Mouse (Mus musculus) fat pad, adult 2 months (tissue): ENCODE data around the gene Samd8.

ENCODE experiments used
- DNase-seq: peaks from one replicate; pipeline ENCODE4 v3.0.0-alpha.2; 2011; ENCODE audit warnings: low read depth, low spot score; ENCODE audit errors: extremely low read depth

Gene Samd8

GRCm38 (mm10) chr14:21750008-21750880 lies at the start of gene Samd8:
Samd8 (plus strand) TSS chr14:21750531.
- DNase-seq: no peak

DNA sequence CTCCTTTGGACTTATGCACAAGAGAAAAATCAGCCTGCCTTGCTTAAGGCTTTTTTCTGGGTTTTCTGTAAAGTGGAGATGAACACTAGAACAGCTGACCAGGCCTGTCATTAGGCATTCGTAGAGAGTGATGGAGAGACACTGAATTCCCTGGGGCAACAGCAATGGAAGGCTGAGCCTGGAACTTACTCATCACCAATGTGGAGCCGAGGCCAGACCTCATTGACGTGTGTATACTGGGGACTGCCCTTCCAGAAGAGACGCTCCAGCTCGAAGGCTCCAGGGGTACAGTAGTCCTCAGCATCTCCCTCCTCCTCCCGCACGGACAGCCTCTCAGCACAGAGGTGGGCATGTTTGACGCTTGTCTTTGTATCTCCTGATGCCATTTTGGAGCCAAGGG lies 47.6 kb upstream of the Samd8 start:
- no peak for DNase-seq

GRCm38 (mm10) chr14:21703255-21703654 lies 47.1 kb upstream of the Samd8 start:
- no peak for DNase-seq

DNA sequence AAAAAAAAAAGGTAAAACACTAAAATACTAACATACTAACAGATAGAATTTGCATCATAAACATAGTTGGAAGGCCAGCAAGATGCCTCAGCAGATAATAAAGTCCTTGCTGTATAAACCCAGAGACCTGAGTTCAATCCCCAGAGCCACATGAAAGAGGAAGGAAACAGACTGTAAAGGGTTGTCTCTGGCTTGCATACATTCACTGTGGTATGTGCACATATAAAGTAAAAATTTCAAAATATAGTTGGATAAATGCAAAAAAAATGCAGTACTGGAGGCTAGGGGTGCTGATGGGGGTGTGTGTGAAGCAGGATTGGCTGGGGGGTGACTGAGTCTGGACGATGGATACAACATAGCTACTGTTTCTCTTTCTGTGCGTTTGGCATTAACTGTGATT lies 44.9 kb upstream of the Samd8 start:
- no peak for DNase-seq

- no peak for DNase-seq
Measured at GRCm38 (mm10) chr14:21706759-21707571, 43.4 kb upstream of the Samd8 start.

GRCm38 (mm10) chr14:21709545-21709944 lies 40.8 kb upstream of the Samd8 start:
- DNase-seq: no peak

GRCm38 (mm10) chr14:21711231-21711630 lies 39.1 kb upstream of the Samd8 start:
- no peak for DNase-seq

DNA sequence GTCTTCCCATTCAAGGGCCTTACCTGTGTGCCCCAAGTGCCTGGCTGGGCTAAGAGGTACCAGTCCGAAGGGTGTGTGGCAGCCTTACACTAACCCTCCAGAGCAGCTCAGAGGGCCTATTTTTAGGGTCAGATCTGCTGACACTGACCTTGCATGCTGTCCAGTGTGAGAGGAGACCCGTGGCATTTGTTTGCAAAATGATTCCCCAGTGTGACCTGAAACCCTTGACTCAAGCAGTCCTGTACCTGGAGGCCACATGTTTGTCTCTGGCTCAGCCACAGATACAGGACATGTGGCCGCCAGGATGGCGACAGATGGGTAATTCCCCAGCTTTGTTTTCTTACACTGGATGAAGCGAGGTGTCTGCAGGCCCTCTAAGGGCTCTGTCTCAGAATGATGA lies 35.8 kb upstream of the Samd8 start, which contains the start of gene Dupd1:
Dupd1 (minus strand) TSS at position 91 of the 400 bp plus-strand sequence.
- DNase-seq: no peak

GRCm38 (mm10) chr14:21719646-21720383 lies 30.5 kb upstream of the Samd8 start:
- DNase-seq: no peak

DNA sequence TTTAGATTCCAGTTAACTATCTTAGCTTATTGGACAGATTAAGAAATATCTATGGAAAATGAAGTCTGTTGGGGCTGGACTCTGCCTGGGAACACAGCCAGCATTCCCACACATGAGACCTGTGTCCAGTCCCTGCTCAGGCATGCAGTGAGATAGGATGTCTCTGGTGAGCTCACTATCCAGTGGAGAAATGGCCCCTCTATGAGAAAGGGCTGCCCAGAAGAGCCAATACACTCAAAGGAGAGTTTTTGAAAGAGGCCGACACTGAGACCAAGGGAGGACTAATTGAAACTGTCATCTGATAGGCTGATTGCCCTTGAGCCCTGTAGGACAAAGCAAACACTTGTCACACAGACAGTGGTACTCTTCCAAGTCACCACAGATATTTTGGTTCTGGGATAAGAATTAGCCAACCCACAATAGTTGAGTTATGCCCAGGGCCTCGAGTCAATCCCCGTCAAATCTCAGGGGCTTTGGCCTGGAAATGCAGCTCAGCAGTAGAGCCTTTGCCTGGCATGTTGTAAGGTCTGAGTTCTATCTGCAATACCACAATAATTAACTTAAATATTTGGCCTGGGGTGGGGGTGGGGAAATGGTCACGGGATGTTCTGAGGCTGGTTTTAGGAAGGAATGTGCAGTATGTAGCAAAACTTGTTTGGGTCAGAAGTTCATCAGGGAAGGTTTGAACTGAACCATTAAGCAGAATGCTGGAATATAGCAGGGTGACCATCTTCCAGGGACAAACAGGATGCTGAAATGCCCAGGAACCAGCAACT lies 29.7 kb upstream of the Samd8 start:
- DNase-seq: no peak

DNA sequence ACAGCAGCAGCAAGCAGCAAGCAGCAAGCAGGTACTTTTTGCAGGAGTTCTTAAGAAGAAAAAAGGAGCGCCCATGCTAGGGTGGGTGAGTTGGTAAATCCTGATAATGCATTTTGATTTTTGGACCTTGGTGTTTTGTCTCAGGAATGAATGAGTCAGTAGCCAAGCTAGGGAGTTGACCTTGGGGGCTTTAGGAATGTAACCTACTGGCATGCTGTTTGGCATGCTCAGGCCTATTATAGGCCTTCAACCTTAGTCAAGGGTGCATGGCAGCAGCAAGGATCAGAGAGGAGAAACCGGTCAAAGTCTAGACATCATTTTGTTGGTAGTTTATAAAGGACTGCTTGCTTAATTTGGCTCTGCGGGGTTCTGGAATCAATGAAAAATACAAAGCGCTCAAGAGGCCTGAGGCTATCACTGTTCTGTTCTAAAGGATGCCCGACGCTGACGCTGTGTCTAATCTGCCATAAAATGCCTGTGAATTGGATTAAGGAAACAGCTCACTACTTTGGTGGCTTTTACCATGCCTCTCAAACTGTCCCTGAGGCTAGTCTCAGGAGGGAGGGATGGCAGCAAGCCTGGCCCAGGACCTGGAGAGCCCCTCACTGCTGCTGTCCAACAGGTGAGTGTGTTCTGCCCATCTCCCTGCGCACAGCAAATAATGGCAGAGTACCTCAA lies 28.2 kb upstream of the Samd8 start:
- DNase-seq: no peak

DNA sequence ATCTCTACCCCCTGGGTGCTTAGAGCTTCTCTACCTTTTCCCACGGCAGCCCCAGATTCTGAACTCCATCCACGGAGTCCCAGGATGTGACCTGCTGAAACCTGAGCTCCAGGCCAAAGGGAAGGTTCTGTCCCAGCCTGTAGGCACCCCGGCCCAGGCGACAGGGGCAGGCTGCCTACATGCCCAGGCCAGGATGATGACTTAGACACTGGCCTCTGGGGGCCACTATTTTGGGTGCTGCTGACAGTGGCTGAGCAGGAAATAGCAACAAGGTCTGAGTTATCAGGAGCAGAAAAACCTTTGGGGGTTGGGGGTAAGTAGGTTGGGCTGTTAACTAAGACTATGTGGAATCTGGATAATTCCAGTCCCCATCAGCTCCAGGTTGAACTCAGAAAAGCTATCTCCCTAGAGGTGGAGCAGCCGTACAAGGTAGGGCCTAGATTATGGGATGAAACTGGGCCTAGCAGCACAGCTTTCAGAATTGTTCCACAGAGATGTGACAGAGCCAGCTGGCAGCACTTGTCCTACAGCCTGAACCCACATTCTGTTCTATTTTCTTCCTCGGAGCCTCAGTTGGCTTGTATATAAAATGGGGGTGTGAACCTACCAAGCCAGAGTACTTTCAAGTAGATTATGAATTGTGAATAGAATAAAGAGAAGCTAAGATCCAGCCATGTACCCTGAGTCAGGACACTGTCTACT lies 21.1 kb upstream of the Samd8 start:
- no peak for DNase-seq

- DNase-seq: no peak
Measured at GRCm38 (mm10) chr14:21729936-21730335, 20.4 kb upstream of the Samd8 start.

DNA sequence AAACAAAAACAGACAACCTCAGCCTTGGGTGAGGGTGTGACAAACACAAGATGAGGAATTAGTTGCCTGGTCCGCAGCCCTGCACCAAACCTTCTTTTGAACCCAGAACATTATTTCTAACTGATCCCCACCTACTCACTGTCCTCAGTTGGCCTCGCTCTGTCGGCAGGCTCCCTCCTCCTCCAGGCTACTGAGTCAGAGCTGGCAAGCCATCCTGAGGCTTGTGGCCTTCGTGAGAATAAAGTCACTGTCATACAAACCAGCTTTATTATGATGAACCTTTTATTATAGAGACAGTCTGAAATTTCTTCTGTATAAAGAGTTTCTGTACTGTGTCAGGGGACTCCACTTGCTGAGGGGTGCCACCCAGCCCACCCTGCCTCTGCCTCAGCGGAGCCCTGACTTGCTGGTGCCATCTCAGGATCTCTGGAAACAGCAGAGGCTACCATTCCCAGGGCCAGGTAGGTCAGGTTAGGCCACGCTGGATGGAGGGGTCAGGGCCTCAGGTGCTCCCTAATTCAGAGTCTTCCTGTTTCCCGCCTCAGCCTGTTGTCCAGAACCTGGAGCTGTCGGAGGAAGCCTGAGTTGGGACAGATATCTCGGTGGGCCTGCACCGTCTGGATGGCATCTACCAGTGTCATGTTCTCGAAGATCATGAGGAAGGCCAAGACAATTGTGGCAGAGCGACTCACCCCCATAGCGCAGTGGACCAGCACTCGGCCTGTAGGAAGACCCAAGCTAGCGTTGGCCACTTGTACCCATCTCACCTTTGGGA lies 17.0 kb upstream of the Samd8 start:
- no peak for DNase-seq

- DNase-seq: no peak
Measured at GRCm38 (mm10) chr14:21740345-21740744, 10.0 kb upstream of the Samd8 start.

DNA sequence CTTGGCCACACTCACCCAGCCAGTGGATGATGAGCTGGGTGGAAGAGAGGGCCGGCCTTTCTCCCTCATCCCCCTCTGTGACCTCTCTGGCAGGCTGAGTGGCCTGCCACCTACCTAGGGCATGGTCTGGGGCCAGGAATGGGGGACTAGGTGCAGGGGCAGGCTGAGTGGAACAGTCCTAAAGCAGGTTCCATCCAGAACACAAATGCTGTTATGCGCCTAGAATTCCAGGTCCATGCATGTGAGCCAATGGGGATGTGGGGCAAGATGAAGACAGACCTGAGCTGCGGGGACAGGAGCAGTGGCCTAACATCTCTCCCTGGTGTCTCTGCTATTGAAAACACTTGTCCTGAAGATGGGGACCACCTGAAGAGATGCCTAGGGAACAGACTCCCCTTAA lies 9.0 kb upstream of the Samd8 start:
- DNase-seq: no peak

- DNase-seq: no peak
Measured at GRCm38 (mm10) chr14:21741786-21742185, 8.5 kb upstream of the Samd8 start.

GRCm38 (mm10) chr14:21742441-21742840 lies 7.9 kb upstream of the Samd8 start:
- DNase-seq: no peak

- no peak for DNase-seq
Measured at GRCm38 (mm10) chr14:21744169-21744568, 6.2 kb upstream of the Samd8 start.
